Mouse (Mus musculus) hindlimb bud, embryonic 11.5 days (tissue): ENCODE measurements around the gene Gcn1l1.

Experiments
- DNase-seq: peaks from one replicate; pipeline ENCODE4 v3.0.0-alpha.2; 2012; ENCODE audit warnings: low read depth, low spot score; ENCODE audit errors: extremely low spot score

Gene Gcn1l1

DNA sequence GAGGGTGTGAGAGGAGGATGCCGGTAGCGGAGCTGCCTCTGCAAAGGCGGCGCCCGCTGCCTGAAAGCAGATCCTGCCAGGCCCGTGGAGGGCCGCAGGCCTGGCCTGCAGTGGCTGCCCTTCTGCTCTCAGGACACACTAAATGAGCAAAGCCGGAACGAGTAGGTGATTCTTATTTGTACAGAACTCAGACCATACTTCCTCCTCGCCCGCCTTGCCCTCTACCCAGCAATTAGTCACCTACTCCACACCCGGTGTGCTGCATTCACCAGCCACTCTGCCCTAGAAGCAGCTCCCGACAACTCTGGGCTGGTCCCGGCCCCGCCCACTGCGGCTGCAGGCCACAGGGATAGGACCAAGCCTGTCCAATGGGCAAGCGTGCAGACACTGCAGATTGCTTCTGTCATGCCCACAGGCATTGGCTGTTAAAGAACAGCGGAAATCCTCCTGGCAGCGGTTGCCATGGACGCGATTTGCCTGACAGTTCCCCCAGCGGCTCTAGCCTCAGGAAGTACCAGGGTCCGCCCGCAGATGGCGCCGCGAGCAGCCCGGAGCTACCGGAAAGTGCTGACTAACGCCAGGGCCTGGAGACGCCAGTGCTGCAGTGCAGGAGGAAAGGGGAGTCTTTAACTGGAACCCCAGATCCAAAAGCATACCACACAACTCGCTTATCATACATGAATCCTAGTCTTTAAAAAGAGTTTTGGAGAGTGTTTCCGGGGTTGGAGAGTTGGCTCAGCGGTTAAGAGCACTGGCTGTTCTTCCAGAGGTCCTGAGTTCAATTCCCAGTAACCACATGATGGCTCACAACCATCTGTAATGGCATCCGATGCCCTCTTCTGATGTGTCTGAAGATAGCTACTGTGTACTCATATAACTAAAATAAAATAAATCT lies 87.9 kb downstream of the Gcn1l1 start:
- peak; percentile 98 for DNase-seq

DNA sequence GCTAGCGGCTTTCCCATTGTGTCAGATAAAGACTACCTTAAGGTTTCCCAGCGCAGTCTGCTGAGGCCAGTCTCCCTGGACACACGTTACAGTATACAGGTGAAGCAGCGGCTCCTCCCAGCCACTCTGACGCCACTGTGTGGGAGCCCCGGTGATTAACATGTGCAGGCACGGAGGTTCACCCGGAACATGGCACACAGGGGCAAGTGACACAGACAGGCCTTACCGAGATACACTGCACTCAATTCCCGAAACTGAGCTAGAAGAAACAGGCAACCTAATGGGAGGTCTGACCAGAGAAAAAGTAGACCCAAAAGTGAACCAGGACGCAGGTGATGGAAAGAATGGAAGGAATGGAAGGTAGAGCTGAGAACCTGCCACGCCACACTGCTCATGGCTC lies 88.7 kb downstream of the Gcn1l1 start:
- no peak for DNase-seq

DNA sequence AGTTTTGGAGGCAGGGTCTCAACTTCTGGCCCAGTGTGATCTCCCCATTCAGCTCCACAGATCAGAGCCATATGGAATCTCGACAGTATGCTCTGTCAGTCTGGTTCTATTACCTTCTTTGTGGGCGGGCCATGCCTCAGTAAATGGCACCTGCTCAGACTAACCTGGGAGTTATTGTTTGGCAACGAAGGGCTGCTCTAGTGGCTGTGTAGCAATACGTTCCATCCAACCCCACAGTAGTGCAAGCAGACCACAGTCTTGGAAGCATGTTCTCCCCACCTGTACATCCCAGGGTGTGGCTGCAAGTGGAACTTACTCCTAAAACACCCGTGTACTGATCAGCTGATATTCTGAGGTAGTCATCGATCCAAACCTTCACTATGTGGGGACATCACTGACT lies 91.6 kb downstream of the Gcn1l1 start:
- no peak for DNase-seq

DNA sequence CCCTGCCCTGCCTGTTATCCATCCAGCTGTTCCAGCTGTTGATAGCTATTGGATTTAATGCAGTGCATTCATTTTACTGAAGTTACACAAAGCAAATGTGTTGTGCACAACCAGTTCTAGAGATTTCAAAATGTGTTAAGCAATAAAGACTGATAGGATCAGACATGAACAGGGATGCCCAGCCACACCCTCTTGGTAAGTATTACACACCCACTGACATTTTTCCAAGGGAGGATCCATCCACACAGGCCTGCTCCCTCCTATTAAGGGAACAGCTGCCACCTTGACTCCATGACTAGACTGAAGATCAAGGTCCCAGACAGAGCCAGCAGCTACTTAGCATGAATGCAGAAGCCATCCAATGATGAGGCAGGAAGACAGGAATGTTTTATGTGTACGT lies 92.2 kb downstream of the Gcn1l1 start:
- no peak for DNase-seq

DNA sequence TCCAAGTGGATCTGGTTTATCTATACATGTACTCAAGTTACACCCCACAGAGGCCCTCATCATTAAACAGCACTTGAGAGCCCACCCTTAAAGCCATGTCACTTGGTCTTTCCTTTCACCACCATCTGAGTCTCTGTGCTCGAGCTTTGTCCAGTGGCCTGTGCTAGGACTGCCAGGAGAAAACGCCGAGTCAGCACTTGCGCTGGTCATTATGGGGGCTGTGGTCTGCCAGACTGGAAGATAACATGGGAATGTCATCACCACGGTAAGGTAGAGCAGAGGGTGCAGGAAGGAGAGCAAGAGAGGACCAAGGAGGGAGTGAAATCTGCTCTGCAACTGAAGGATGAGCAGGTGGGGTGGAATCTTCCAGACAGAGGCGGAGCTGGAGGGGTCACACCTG lies 93.3 kb downstream of the Gcn1l1 start:
- no peak for DNase-seq

DNA sequence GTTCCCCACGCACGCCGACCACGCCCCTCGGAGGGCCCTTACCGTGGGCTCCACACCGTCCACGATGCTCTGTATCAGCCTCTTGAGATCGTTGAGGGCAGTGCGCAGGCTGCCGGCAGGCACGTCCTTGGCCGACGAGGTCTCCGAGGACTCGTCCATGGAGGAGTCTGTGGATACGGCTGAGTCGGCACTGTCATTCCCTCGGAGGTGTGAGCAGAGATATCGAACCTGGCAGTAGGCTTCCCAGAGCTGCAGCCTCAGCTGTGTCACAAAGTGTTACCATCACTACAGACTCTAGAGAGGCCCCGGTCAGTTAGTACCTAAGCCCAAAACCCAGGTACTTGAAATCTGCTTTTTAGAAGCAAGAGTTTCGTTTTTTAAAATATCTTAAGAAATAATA lies 97.6 kb downstream of the Gcn1l1 start:
- DNase-seq: no peak

DNA sequence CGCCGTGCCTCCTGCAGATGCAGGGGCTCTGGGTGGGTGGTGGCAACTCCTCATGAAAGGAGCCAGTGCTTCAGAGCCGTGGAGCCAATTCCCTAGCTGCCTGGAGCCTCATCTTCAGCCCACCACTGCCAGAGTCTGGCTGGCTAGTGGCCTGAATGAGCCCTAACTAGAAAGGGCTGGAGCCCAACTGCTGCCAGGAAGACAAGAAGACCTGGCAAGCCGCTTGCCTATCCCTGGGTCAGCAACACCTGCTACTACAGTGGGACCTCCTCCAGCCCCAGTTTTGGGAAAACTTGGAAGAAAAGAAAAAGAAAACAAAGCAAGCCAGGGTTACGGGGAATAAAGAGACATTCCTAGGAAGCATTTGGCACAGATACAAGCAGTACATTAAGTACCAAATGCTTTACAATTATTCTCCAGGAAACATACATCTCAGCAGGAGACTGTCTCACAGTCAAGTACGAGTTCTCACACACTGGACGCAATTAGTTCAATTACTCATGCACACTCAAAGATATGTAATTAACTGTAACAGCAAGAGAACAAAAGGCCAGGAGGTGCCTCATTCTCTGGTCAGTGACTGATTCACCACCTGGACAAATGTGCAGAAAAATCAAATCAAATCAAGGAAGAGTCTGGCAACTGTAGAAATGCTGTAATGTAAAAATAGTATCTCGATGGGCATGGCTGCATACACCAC lies 101.5 kb downstream of the Gcn1l1 start:
- DNase-seq: no peak

DNA sequence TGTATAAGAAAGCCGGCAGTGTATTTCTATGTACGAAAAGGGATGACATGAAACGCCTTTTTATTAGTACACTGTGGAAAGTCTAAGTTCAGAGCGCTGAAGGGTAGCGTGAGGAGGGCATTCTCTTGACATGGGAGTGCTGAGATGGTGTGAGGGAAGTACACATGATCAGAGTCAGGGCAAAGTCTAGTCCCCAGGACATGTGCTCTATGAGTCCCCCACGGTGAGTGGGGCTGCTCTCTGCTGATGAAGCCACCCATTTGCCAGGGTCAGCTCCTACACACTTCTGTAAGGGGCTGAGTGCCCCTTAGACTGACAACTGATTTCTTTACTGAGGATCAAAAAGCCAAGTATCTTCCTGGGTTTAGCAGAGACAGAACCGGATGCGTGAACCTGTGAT lies 102.2 kb downstream of the Gcn1l1 start:
- DNase-seq: no peak

DNA sequence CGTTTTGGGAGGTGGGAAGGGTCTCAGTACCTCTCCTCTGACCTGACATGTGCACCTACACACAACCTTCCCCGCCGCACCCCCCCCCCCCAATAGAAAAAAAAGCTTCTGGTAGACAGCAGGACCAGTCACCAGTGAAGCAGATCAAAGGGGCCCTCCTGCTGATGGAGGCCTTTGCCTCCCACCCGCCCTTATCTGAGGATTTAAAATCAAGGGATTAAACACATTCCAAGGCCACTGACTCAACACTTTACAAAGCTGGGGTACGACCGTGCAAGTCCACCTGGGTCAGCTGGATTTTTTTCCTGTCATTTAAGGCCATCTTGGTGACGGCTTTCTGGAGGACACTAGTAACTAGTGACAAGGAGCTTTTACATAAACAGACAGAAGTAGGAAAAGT lies 102.8 kb downstream of the Gcn1l1 start:
- no peak for DNase-seq

DNA sequence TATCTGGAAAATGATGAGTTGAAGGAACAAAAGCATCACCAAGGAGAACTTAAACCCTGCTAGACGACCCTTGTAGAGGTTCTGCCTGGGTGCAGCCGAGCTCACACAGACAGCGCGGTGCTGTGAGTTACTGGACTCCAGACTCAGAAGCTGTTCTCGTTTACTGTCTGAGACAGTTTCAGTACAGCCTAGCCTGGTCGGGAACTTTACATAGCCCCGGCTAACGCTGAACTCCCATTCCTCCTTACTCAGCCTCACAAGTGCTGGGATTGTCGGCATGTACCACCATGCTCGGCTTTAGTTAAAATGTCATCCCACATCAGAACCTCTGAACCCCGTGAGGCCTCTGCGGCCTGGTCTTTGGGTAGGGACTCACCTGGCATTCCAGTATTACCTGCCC lies 103.9 kb downstream of the Gcn1l1 start:
- no peak for DNase-seq

DNA sequence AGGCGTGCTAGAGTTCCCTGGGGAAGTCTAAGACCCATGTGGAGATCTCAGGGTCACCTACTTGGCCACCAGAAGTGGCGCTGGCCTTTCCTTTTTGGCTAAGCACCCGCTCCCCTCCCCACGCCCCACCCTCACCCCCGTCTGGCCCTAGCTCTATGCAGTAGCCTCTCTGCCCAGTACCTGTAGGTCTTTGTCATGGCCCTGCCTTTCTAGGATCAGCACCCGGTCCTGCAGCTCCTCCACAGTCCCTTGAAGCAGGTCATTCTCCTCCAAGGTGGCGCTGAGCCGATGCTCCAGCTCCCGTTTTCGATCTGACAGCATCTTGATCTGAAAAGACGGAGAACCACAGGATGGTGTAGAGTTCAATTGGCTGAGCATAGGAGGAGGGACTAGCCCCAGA lies 104.9 kb downstream of the Gcn1l1 start:
- DNase-seq: no peak

DNA sequence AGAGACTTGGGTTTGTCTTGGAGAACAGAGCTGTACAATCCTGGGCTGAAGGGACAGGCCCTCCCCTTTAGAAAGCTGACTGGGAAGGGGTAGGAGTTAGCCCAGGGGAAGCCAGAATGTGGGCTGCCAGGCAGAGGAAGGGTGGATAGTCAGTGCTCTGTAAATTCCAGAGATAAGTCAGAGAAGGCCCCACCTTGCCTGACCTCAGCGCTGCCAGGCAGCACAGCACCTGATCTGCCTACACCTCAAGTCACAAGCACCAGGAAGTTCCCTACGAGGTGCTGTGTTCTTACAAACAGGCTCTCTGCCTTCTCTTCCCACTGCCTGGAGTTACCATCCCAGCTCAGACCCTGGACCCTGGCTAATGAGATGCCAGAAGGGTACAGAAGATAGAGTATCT lies 105.4 kb downstream of the Gcn1l1 start:
- DNase-seq: no peak

DNA sequence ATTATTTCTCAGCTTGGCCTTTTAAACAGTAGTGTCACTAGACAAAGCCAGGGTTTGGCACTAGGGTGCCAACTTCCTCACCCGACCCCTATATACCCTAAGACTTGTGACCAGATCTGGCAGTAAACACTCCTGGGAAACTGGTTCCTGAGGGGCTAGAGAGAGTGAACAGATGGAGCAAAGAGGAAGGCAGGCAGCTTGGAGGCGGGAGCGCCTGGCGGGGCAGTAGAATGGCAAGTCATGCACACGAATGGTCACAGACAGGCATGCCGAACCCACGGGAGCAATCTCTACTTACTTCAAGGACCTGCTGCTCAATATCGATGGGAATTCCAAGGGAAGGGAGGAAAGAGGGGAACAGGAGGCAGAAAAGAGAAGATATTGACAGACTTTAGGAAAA lies 106.8 kb downstream of the Gcn1l1 start:
- no peak for DNase-seq
